Mouse (Mus musculus) layer of hippocampus, postnatal 25 days (tissue): ENCODE data around the gene Pip5k1b. TPM values are rescaled to one million over a fixed set of nuclear protein-coding genes. Genes with fewer than 3 reads are reported as not detected.
A peak's percentile ranks its signal among the peaks of the same experiment; 100 is the strongest.

Source experiments
- DNase-seq, 2 experiments: peaks; one replicate each; pipeline ENCODE4 v3.0.0; 2022; ENCODE audit warnings: mixed read lengths in 2 of 2, low spot score in 1 of 2; ENCODE audit errors: extremely low spot score in 1 of 2
- total RNA-seq, 2 experiments: library from RNA; stranded (reverse); gene quantifications; 2 replicates each; pipeline ENCODE4 v1.2.3; 2021

Pip5k1b gene
- total RNA-seq, 2 experiments from 2014 or later = 63.7 to 64.4 TPM

DNA sequence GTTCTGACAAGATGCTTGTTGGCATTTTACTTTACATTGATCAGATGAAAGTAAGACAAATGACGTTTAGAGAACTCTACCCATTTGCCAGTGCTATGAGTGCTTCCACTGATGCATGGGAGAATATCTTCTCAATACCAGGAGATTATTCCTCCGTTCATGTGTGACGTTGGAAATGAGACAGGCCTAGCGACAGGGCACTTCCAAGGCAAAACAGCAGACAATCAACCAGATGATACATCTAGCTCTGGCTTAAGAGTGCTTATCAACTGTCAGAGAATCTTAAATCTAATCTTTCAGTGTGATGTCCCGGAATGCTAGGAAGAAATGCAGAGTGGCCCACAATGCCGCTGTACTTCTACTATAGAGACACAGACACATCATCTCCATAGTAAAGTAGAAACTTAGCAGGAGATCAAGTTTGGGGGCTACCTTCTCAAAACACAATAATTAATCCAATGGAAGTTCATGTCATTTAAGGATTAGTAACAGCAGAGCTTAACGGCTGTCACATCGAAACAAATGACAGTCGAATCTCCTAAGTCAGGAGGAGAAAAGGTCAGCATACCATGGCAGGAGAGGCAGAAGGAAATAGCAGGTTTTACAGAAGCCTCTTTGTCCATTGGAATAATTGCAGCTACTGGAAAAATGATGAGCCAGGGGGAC lies 239.5 kb downstream of the Pip5k1b start:
- DNase-seq = no peak

DNA sequence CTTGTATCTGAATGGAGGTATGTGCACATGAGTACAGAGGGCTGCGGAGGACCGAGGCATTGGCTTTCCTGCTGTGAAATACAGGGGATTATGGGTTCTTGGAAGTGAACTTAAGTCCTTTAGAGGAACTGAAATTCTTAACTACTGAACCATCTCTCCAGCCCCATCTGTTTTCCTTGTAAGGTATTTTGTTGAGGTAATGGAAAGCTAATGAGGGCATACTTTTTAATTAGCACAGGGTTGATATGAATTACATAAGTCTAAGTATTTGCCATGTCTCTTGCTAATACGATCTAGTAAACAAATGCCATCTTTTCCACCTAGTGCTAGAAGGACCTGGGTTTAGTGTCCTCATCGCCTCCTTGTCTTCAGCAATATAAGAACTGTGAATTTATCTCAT lies 240.4 kb downstream of the Pip5k1b start:
- DNase-seq = no peak

DNA sequence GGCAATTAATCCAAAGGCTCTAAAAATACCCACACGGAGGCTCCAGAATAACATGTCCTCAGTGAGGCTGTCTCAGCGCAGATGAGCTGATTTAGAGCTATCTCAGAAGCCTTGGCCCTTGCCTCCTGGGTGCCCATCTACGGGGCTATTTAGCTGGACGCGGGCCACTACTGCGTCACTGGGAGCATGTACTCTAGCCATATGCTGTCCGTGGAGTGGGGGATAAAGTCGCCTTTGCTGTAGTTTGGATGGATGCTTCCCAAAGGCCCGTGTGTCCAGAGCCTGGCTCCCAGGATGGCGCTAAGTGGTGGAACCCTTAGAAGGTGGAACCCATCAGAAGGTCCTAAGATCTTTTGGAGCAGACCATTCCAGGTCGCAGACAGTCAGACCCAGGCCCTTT lies 241.0 kb downstream of the Pip5k1b start:
- DNase-seq = no peak

DNA sequence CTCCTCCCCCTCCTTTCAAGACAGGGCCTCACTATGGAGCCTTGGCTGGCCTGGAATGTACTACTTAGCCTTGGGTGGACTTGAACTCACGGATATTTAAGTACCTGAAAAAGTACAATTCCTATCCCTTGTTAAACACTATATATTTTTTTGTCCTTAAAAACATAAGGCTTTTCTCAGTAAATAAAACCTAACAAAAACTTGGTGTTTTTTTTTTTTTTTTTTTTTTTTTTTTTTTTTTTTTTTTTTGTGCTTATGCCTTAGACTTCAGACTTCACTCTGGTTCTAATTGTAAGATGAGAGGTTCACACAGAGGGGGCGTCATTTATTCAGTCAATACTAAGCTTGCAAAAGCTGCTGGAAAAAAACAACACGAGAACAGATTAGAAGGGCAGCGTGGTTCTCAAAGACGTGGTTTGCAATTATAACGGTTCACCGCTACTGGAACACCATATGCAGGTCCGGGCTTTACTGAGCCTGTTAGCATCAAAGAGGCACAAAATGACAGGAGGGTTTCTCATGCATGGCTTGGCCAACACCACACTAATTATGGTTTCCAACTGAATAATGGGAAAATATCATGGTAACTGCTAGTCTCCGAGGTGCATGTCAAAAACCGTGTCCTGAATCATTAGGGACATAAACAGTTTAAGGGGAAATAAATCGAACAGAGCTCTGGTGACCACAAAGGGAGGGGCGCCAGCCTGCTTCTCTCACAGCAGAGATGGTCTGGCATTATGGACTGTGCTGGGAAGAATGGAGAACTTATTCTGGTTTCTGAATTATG lies 242.9 kb downstream of the Pip5k1b start:
- no peak for DNase-seq

DNA sequence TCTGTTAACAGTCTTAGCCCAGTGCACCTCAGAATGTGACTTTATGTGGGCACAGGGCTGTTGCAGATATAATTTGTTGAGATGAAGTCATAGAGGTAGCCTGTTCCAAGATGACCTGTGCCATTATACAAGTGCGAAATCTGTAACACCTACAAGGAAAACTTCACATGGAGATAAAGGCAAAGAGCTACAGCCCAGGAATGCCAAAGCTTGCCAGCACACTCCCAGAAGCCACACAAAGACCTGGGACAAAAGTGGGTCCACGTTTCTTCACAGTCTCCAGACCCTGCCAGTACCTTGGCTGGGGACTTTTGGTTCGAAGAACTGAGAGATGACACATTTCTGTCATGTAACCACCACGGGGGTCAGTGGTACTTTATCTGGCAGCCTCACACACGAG lies 243.6 kb downstream of the Pip5k1b start:
- no peak for DNase-seq

DNA sequence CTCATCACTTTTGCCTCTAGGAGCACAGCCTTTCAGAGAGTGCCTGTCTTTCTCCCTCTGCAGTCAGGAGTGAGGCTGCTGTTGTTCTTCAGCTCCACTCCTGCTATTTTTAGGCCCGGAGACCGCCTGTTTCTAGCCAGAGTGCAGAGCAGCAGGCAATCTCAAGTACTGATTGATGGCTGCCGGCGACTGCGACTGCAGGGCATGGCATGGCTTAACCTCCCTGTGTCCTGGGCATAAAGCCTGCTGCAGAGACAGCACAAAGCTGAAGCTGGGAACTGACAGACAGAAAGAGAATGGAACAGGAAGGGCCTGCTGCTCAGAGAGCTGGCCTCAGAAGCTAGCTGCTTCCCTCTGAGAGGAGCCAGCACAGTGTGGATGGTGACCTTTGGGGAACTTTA lies 247.4 kb downstream of the Pip5k1b start:
- no peak for DNase-seq

DNA sequence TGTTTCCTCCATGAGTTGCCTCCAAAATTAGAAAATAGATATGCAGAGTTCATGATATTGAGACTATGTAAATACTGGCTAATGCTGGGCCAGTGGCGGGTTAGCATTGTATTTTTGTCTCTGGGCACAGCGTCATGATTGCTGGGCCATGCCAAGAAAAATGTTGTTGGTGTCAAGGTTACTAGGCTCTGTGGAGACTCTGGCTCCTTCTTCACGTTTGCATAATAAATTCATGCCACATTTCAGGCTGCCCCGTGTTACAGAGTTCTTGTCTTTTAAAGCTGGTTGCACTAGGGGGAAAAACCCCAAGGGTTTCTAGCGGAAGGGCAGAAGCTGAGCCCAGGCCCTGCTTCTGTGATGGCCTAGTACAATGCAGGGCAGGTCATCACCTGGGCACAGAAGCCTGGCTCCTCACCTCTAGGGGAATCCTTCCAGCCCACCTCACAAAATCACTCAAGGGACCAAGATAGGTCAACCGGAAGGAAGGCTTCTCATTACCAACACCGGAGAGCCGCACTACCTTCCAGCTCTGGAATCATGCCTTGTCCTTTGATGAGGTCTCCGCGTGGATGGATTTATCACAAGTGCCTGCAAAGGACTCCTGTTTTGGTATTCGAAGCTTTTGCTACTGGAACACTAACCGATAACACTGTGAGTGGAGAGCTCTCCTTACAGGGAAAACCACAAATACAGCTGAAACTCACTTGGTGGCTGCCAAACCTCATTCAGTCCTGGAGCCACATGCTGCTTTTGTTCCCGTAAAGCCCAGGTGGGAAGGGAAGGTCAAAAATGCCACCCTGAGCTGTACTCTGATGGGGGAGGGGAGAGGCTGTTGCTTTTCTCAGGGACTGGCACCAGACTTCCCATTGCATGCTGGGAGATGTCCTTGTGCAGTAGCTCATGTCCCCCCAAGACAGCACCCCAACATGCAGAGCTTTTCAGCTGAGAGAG lies 248.1 kb downstream of the Pip5k1b start:
- no peak for DNase-seq

- DNase-seq = no peak
Observed at GRCm38 (mm10) chr19:24306351-24306750, 249.3 kb downstream of the Pip5k1b start.

DNA sequence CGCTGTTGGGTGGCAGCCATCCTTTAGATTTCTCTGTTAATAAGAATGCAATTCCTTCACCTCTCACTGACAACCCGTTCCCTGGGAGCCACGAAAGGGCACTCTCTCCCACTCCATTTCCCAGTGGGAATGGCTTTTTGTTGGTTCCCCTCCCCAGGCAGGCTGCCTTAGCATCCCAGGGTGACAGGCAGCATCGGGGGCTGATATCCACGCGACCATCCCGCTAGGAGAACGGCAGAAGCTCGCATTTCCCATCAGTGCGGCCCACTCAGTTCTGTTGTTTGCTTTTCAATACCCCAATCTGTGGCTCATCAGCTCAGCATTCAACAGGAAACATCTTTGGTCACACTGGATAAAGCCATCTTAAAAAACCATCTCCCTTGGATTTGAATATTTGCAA lies 253.5 kb downstream of the Pip5k1b start:
- DNase-seq = no peak

- no peak for DNase-seq
Observed at GRCm38 (mm10) chr19:24301768-24302148, 253.9 kb downstream of the Pip5k1b start.

DNA sequence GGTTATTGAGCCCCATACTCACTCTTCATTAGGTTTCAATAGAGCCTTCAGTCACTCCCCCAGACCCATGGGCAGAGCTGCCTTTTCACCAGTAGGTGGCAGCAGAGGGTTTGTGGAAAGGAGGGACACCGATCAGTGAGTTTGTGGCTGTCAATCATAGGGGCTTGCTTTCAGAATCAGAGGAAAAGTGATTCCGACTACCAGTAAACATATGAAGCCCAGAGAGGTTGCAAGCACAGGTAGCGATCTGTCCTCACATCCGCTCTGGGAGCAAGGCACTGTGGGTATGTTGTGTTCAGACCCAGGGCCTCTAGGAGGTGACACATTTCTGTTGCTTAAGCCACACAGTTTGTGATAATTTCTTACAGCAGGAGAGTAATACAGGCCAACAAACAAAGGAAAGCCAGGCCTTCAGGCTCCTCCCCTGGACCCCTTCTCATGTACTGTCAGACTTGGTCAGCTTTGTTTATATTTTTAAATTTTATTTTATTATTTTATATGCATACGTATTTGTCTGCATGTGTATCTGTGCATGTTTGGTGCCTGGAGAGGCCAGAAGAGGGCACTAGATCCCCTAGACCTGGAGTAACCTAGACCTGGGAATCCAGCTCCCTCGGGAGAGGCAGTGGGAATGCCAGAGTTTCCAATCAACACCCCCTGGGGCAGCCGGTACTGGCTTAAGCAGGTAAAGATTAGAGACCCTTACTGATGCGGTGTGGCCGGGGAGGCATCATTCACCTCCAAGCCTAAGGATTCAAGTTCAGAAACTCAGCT lies 254.5 kb downstream of the Pip5k1b start:
- peak in 1 of 2 experiments; percentile 68 for DNase-seq

GRCm38 (mm10) chr19:24293537-24293936 lies 262.1 kb downstream of the Pip5k1b start:
- DNase-seq = no peak

DNA sequence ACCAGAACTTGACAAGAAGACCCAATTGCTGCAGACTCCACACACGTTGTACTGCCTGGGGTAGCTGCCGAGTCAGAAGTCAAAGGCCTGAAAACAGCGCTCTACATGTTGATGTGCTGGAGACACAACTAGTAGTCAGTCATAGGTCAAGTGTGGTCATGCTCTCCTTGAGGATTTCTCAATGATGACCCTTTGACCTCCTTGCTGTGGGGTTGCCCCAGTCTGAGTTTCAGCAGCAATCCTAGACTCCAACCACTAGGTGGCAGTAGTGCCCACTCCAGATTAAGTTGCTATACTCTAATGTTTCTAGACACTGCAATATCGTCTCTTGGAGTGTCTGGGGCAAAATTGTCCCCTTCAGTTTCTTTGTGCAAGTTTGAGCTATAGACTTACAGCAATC lies 271.5 kb downstream of the Pip5k1b start:
- DNase-seq = peak in 1 of 2 experiments; percentile 50

DNA sequence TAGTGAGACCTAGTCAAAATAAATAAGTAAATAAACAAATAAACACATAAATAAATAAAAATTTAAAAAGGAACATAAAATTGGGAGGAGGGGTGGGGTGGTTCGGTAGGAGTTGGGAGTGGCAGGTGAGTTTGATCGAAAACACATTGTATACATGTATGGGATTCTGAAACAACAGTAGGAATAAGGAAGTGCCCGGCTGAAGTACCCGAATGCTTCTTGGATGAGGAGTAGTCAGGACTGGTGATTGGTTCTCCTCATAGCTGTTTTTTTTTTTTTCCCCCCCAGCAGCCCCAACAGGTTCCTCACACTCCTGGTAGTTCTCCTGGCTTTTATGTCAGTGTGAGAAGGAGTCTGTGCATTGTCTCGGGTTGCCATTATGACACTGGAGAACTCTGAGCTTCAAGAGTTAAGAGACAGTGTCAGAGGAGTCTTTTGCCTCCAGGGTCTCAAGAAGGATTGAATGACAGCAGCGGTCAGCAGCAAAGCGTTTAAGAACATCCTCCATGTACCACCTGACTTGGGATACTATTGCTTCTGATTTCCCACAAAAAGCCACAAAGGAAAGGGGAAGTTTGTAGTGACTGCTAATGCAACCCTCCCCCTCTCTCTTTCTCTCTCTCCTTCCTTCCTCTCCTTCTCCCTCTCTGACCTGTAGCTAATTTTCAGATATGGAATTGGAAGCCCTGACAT lies 274.2 kb downstream of the Pip5k1b start:
- DNase-seq = no peak

DNA sequence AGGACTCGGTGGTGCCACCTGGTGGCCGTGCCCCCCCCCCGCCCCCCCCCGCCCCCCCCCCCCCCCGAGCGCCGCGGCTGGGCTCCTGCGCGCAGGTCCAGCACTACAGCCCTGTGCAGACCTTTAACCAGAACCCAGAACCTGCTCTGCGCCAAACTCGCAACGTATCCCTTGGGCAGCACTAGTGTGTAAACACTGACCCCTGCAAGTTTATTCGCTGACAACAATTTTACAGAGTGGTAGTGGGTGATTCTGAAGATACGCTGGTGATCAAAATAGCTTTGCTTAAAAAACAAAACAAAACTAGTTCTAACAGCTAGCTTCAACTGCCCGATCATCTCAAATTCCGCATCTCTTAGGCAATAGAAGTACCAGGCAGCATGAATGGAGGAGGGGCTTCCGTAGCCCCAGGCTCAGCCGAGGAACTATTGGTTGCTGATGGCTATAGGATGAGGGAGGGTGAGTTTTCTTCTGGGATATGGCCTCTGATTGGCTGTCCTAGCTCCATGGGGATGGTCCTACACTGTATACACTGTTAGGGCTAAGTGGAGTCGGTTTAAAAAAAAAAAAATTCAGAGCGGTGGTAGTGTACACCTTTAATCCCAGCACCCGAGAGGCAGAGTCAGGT lies 275.0 kb downstream of the Pip5k1b start, which contains the start of gene Fxn:
Gene Fxn, minus strand, starts transcription at position 5 of the 628 bp plus-strand sequence.
- DNase-seq = no peak

- DNase-seq = peak; percentile 61 to 79
Observed at GRCm38 (mm10) chr19:24279706-24280600, 275.7 kb downstream of the Pip5k1b start.

GRCm38 (mm10) chr19:24278859-24279258 lies 276.8 kb downstream of the Pip5k1b start:
- DNase-seq = no peak

- DNase-seq = no peak
Observed at GRCm38 (mm10) chr19:24274281-24274680, 281.4 kb downstream of the Pip5k1b start.
